Mouse (Mus musculus) G1E (cell line): ENCODE data around the gene Uggt1. TPM values are rescaled to one million over a fixed set of nuclear protein-coding genes. Genes with fewer than 3 reads are reported as not detected.

Source experiments
- ATAC-seq: 2 replicates; pipeline ENCODE4 v1.8.0; 2016; ENCODE audit warnings: mild to moderate bottlenecking; ENCODE audit not compliant: insufficient number of reproducible peaks, poor library complexity, low FRiP score, severe bottlenecking; ENCODE audit errors: extremely low read depth
- DNase-seq: peaks from one replicate; pipeline ENCODE4 v3.0.0; 2012; ENCODE audit warnings: low spot score
- H3K27me3 ChIP-seq: 2 replicates; pipeline ENCODE4 v1.6.1; 2012; ENCODE audit warnings: mild to moderate bottlenecking, low read length, inconsistent platforms; ENCODE audit not compliant: insufficient read depth
- H3K36me3 ChIP-seq: replicated peaks from 2 replicates; pipeline ENCODE3; 2012; ENCODE audit warnings: mild to moderate bottlenecking, inconsistent platforms
- H3K4me1 ChIP-seq: 2 replicates; pipeline ENCODE4 v1.6.1; 2012; ENCODE audit warnings: low read depth, low read length, inconsistent platforms, mixed read lengths; ENCODE audit not compliant: insufficient read depth
- H3K4me3 ChIP-seq: 2 replicates; pipeline ENCODE4 v1.5.1; 2012; ENCODE audit warnings: low read depth, mild to moderate bottlenecking, inconsistent platforms, low read length, moderate library complexity, mixed read lengths
- H3K9me3 ChIP-seq: replicated peaks from 2 replicates; pipeline ENCODE4 v1.6.1; 2012; ENCODE audit warnings: inconsistent platforms
- CTCF ChIP-seq: IDR thresholded peaks from 2 replicates; pipeline ENCODE4 v1.5.1; 2012; ENCODE audit warnings: low read depth, low read length, inconsistent platforms, mixed read lengths
- GATA1 ChIP-seq: IDR thresholded peaks from 2 replicates; pipeline ENCODE4 v1.6.1; 2012; ENCODE audit warnings: borderline replicate concordance, low read length, inconsistent platforms, mixed read lengths
- GATA2 ChIP-seq: IDR thresholded peaks from 2 replicates; pipeline ENCODE4 v1.6.1; 2012; ENCODE audit warnings: low read depth, low read length, inconsistent platforms, borderline replicate concordance
- POLR2AphosphoS5 ChIP-seq: IDR thresholded peaks from 2 replicates; pipeline ENCODE4 v1.6.1; 2012; ENCODE audit warnings: low read depth, low read length, inconsistent platforms; ENCODE audit not compliant: insufficient replicate concordance
- TAL1 ChIP-seq: conservative IDR thresholded peaks from 2 replicates; pipeline ENCODE4 v1.6.1; 2012; ENCODE audit warnings: low read depth, low read length, inconsistent platforms, mixed read lengths
- polyA plus RNA-seq: library from polyadenylated mRNA; stranded (reverse); fragments of >175 nt; gene quantifications from 2 replicates; pipeline ENCODE4 v1.2.3, GENCODE M21; 2012
- total RNA-seq, 2 experiments: library from RNA; stranded (forward) in 1 of 2; stranded (reverse) in 1 of 2; fragments of 200-1000 nt in 1 of 2; fragments of >200 nt in 1 of 2; fragmentation: Nextera tagmentation in 1 of 2; gene quantifications; 2 replicates each; pipeline ENCODE4 v1.2.3; 2014 to 2017

The Uggt1 gene
- total and polyA plus RNA-seq, 3 experiments = 12.2 to 97.8 (median 97.4) TPM

DNA sequence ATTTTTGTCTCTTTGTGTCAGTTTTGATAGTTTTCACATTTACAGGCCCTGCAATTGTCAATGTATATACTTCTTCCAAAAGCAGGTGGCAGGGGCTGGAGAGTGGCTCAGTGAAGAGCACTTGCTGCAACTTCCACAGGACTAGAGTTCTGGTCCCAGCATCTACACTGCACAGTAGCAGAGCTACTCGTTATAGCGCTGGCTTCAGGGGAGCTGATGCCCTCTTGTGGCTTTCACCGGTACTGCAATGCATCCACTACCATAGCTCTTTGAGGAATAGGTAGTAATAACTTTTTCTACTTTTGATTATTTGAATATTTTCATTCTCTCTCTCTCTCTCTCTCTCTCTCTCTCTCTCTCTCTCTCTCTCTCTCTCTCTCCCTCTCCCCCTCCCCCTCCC, 109.9 kb downstream of the Uggt1 start:
- peak; percentile 68 for DNase-seq

DNA sequence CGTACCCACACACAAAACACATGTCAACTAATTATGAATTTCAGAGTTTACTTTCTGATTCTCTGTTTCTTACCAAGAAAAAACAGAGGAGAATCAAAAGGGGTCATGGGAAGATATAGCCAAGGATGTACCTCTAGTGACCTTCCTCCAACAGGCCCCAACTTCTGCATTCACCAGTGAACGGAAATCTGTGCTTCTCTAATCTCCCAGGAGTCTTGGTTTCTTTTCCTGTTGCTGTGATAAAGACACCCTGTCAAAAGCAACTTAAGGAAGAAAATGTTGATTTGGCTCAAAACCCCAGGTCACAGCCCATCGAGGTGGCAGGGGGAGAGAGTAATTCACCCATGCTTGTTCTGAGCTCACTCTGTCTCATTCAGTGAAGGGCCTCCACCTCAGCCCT, 110.9 kb downstream of the Uggt1 start:
- TF ChIP-seq CTCF (no peak), TAL1 (no peak), GATA2 (no peak), GATA1 (no peak), POLR2AphosphoS5 (no peak)
- DNase-seq = no peak
- no peak for ATAC-seq
- H3K36me3 ChIP-seq = peaks cover 18% of the 10 kb centered on the region
- peaks cover 58% of the 10 kb centered on the region for H3K4me1 ChIP-seq
- no peaks in the 10 kb centered on the region for H3K9me3 ChIP-seq
- H3K4me3 ChIP-seq = no peak overlapping the region
- no peaks in the 10 kb centered on the region for H3K27me3 ChIP-seq

More for the DNA sequence above, 109.9 kb downstream of the Uggt1 start:
- TF ChIP-seq GATA2 (no peak), CTCF (peak; percentile 100)
- no peak for ATAC-seq
- Histone ChIP-seq H3K27me3 (no peaks in the 10 kb centered on the region), H3K36me3 (peaks cover 21% of the 10 kb centered on the region), H3K9me3 (no peaks in the 10 kb centered on the region), H3K4me3 (no peak overlapping the region), H3K4me1 (peaks cover 49% of the 10 kb centered on the region)

DNA sequence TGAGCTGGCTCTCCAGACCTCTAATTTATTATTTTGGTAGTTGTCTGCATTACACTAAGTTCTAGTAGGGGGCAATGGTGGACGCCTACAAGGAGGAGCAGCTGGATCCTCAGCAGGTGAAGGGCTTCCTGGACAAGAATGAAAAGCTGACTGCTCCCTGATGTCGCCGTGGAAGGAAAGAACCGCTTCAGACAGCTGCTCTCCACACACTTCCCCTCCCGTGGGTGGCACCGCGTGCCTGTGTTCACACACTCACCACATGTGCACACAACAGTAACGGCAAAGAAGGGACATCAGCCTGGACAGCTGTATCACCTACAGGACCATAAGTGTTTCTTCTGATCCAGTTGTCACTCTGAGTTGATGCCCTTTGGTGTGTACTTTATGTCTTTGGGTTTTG, 111.5 kb downstream of the Uggt1 start:
- H3K4me3 ChIP-seq = no peak overlapping the region
- peaks cover 15% of the 10 kb centered on the region for H3K36me3 ChIP-seq
- DNase-seq (no peak), ATAC-seq (no peak)
- H3K4me1 ChIP-seq = peaks cover 61% of the 10 kb centered on the region
- H3K27me3 ChIP-seq = no peaks in the 10 kb centered on the region
- H3K9me3 ChIP-seq = no peaks in the 10 kb centered on the region
- TF ChIP-seq CTCF (no peak), POLR2AphosphoS5 (no peak), GATA1 (no peak), TAL1 (no peak), GATA2 (no peak)

DNA sequence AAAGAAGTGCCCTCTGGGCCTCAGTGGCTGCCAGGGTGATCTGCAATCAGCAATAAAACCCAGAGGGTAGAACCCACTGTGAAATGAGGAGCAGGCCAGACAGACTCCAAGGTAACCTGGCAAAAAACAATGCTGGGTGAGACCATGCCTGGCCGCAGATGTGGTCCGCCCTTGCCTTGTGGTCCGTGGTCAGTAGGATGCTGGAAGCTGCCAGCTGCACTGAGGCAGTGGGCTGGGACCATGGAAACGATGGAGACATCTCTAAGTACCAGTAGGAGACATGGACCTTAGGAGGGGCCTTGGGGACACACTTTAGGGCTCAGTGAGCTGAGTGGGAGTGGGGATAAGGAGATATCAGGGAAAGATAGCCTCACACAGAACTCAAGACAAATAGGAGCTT, 112.3 kb downstream of the Uggt1 start:
- H3K27me3 ChIP-seq = no peaks in the 10 kb centered on the region
- peaks cover 12% of the 10 kb centered on the region for H3K36me3 ChIP-seq
- no peak for ATAC-seq
- H3K4me1 ChIP-seq = peaks cover 67% of the 10 kb centered on the region
- H3K4me3 ChIP-seq = peak overlapping the region; percentile 53; the same call in 1 of the 2 replicates
- TF ChIP-seq GATA2 (no peak), GATA1 (no peak), POLR2AphosphoS5 (no peak), TAL1 (no peak), CTCF (no peak)
- no peaks in the 10 kb centered on the region for H3K9me3 ChIP-seq
- no peak for DNase-seq

DNA sequence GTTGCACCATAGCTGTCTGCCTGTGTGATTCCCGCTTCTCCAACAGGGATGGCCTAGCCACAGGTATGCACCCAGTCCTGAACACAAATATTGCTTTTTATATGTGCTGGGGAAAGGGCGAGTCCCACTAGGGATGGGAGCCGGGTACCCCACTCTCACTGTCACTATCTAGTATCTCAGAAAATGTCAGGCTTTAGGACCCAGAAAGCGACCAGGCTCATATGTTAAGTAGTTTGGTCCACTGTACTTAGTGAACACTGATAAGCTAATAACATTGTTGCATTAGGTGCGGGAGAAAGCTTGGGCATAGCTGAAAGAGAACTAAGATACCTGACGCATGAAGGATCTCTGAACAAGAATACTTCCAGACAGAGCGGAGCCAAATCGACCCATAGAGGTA, 112.8 kb downstream of the Uggt1 start:
- no peak for ATAC-seq
- TF ChIP-seq GATA1 (no peak), GATA2 (no peak), CTCF (no peak), TAL1 (no peak), POLR2AphosphoS5 (no peak)
- H3K27me3 ChIP-seq = no peaks in the 10 kb centered on the region
- H3K9me3 ChIP-seq = no peaks in the 10 kb centered on the region
- peak overlapping the region; percentile 53; the same call in 1 of the 2 replicates for H3K4me3 ChIP-seq
- peaks cover 72% of the 10 kb centered on the region for H3K4me1 ChIP-seq
- peaks cover 12% of the 10 kb centered on the region for H3K36me3 ChIP-seq
- no peak for DNase-seq

DNA sequence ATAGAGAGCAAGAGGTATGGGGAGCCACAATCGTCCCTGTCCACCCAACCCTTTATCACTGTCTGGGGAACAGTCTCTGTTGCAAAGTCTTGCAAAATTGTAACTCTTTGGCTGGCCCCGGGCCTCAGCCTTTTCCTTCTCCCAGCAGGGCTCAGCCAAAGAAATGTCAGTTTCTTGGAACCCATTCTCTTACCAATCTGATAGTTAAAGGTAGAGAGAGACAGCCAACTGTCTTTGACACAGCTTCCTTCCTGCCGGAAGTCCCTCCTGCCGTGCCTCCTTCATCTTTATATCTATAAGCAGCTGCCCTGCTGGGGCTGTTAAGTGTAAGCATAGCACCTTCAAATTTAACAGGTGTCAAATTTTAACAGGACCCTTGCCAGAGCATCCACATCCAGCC, 113.4 kb downstream of the Uggt1 start:
- Histone ChIP-seq H3K36me3 (peaks cover 12% of the 10 kb centered on the region), H3K9me3 (no peaks in the 10 kb centered on the region), H3K4me1 (peaks cover 76% of the 10 kb centered on the region), H3K27me3 (no peaks in the 10 kb centered on the region), H3K4me3 (peak overlapping the region; percentile 28; the same call in 1 of the 2 replicates)
- no peak for TF ChIP-seq CTCF
- no peak for TF ChIP-seq TAL1
- ATAC-seq (no peak), DNase-seq (peak; percentile 39)
